Mouse (Mus musculus): Measurements from ENCODE around the gene Ube2a. TPM values are rescaled to one million over a fixed set of nuclear protein-coding genes. Genes with fewer than 3 reads are reported as not detected.

Gene Ube2a
- polyA plus RNA-seq, 1 experiment from 2014 or later, result 129 TPM

DNA sequence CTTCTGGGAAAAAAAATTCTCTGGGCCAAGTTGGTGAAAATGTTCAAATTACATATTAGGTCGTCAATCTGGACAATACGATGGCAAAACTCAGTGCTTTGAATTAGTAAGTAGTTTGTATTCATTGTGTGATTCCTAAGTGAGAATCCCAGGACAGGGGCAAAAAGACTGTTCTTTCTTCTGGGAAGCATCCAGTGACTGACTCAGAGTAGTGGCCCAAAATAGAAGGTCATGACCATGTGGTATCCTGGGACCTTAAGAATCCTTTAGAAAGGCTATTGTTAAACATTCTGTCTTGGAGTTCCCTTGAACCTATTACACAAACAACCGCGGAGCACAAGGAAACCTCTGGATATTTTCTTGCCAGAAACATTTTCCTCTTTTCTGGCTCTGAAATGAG lies 47.6 kb downstream of the Ube2a start:
- no peak overlapping the region for H3K4me3 ChIP-seq (ENCODE audit: low read depth, low read length)
- no peaks in the 10 kb centered on the region for H3K9me3 ChIP-seq (ENCODE audit: control insufficient read depth, low read length)
- H3K9ac ChIP-seq (replicated peaks; ENCODE audit: low read depth, low read length), result no peak overlapping the region
- H3K4me1 ChIP-seq (ENCODE audit: control insufficient read depth, insufficient read depth, low read length), result no peaks in the 10 kb centered on the region
- no peak for ATAC-seq (ENCODE audit: low read depth)
- no peaks in the 10 kb centered on the region for H3K36me3 ChIP-seq (ENCODE audit: control insufficient read depth, insufficient read depth, low read length)
- no peak overlapping the region for H3K27ac ChIP-seq (ENCODE audit: low read depth, low read length)
- H3K4me2 ChIP-seq (ENCODE audit: low read depth, low read length), result no peak overlapping the region
- WGBS, result 91% methylated on average over 4 of the region's 4 CpGs
- no peaks in the 10 kb centered on the region for H3K27me3 ChIP-seq (ENCODE audit: control insufficient read depth, insufficient read depth, low read length)

- ATAC-seq (ENCODE audit: low read depth), result no peak
- WGBS, result 59% methylated on average over 4 of the region's 4 CpGs
- Histone ChIP-seq H3K4me2 (ENCODE audit: low read depth, low read length) (no peak overlapping the region), H3K9me3 (ENCODE audit: control insufficient read depth, low read length) (no peaks in the 10 kb centered on the region), H3K36me3 (ENCODE audit: control insufficient read depth, insufficient read depth, low read length) (no peaks in the 10 kb centered on the region), H3K27ac (ENCODE audit: low read depth, low read length) (no peak overlapping the region), H3K9ac (replicated peaks; ENCODE audit: low read depth, low read length) (no peak overlapping the region), H3K4me3 (ENCODE audit: low read depth, low read length) (no peak overlapping the region), H3K27me3 (ENCODE audit: control insufficient read depth, insufficient read depth, low read length) (no peaks in the 10 kb centered on the region), H3K4me1 (ENCODE audit: control insufficient read depth, insufficient read depth, low read length) (no peaks in the 10 kb centered on the region)
Observed at GRCm38 (mm10) chrX:36928791-36929190, 55.1 kb downstream of the Ube2a start.

- peak; percentile 63; the same call in 1 of the 2 replicates for ATAC-seq (ENCODE audit: low read depth)
- WGBS, result 56% methylated on average over 4 of the region's 4 CpGs
- H3K4me3 ChIP-seq (ENCODE audit: low read depth, low read length), result no peak overlapping the region
- H3K36me3 ChIP-seq (ENCODE audit: control insufficient read depth, insufficient read depth, low read length), result no peaks in the 10 kb centered on the region
- H3K9ac ChIP-seq (replicated peaks; ENCODE audit: low read depth, low read length), result no peak overlapping the region
- H3K27ac ChIP-seq (ENCODE audit: low read depth, low read length), result no peak overlapping the region
- H3K4me2 ChIP-seq (ENCODE audit: low read depth, low read length), result no peak overlapping the region
- no peaks in the 10 kb centered on the region for H3K9me3 ChIP-seq (ENCODE audit: control insufficient read depth, low read length)
- no peaks in the 10 kb centered on the region for H3K27me3 ChIP-seq (ENCODE audit: control insufficient read depth, insufficient read depth, low read length)
- no peaks in the 10 kb centered on the region for H3K4me1 ChIP-seq (ENCODE audit: control insufficient read depth, insufficient read depth, low read length)
Observed at GRCm38 (mm10) chrX:36929694-36930093, 56.0 kb downstream of the Ube2a start.

GRCm38 (mm10) chrX:36930574-36930973 lies 56.9 kb downstream of the Ube2a start:
- ATAC-seq (ENCODE audit: low read depth), result no peak
- Histone ChIP-seq H3K4me3 (ENCODE audit: low read depth, low read length) (no peak overlapping the region), H3K36me3 (ENCODE audit: control insufficient read depth, insufficient read depth, low read length) (no peaks in the 10 kb centered on the region), H3K4me1 (ENCODE audit: control insufficient read depth, insufficient read depth, low read length) (no peaks in the 10 kb centered on the region), H3K9me3 (ENCODE audit: control insufficient read depth, low read length) (no peaks in the 10 kb centered on the region), H3K4me2 (ENCODE audit: low read depth, low read length) (no peak overlapping the region), H3K27ac (ENCODE audit: low read depth, low read length) (no peak overlapping the region), H3K27me3 (ENCODE audit: control insufficient read depth, insufficient read depth, low read length) (no peaks in the 10 kb centered on the region), H3K9ac (replicated peaks; ENCODE audit: low read depth, low read length) (no peak overlapping the region)
- WGBS, result 46% methylated on average over 1 of the region's 1 CpGs

Other genes with a start within 250 kb of the Ube2a start
- 7.3 and 8.0 TPM in 2 replicates for gene Akap17b, start 228.5 kb upstream of the Ube2a start, polyA plus RNA-seq (2014; fragmentation: Nextera tagmentation; extraction: Ambion mirVana)
- 0.59 and 1.0 TPM in 2 replicates for gene Slc25a43, start 130.2 kb upstream of the Ube2a start, polyA plus RNA-seq (2014; fragmentation: Nextera tagmentation; extraction: Ambion mirVana)
- 544 and 575 TPM in 2 replicates for gene Slc25a5, start 78.2 kb upstream of the Ube2a start, polyA plus RNA-seq (2014; fragmentation: Nextera tagmentation; extraction: Ambion mirVana)
- 27.5 and 29.7 TPM in 2 replicates for gene C330007P06Rik, start 211 bp downstream of the Ube2a start, polyA plus RNA-seq (2014; fragmentation: Nextera tagmentation; extraction: Ambion mirVana)
- 21.4 and 25.6 TPM in 2 replicates for gene Nkrf, start 29.0 kb downstream of the Ube2a start, polyA plus RNA-seq (2014; fragmentation: Nextera tagmentation; extraction: Ambion mirVana)
- gene Sept6, start 117.9 kb downstream of the Ube2a start, polyA plus RNA-seq (2014; fragmentation: Nextera tagmentation; extraction: Ambion mirVana), result 79.6 and 82.8 TPM in 2 replicates
- not detected in 2 replicates for gene Sowahd, start 174.9 kb downstream of the Ube2a start, polyA plus RNA-seq (2014; fragmentation: Nextera tagmentation; extraction: Ambion mirVana)
- gene Rpl39, start 211.5 kb downstream of the Ube2a start, polyA plus RNA-seq (2014; fragmentation: Nextera tagmentation; extraction: Ambion mirVana), result 292 and 307 TPM in 2 replicates
- gene Upf3b, start 236.4 kb downstream of the Ube2a start, polyA plus RNA-seq (2014; fragmentation: Nextera tagmentation; extraction: Ambion mirVana), result 32.4 and 33.6 TPM in 2 replicates